ENCODE assay signal across 19 mouse cellular contexts in genomic region chr12:27251521-27251920, GRCm38 (mm10).
"Had no signal": no experiment of that assay in that cellular context is flagged by ENCODE, and none has a peak within 500 bp of the region (broad histone marks: within the 10 kb centered on the region; RNA-seq: fewer than 3 reads in every experiment).

No protein-coding gene starts in this region.

- H3K4me2 ChIP-seq: lung, embryonic 14.5 days; midbrain, embryonic 13.5 days; neural tube, embryonic 13.5 days; neural tube, embryonic 15.5 days; stomach, embryonic 15.5 days had no signal

- DNase-seq: lung, adult 18-20 months; lung, embryonic 14.5 days; lung, postnatal 10 days; lung, postnatal 4 days; retina, postnatal 1 day; right cerebral cortex, adult 18-20 months; right cerebral cortex, postnatal 25 days; right cerebral cortex, postnatal 4 days; spleen, adult 18-20 months; thymus, adult 2 months; thymus, postnatal 25 days; thymus, postnatal 4 days had no signal

- H3K36me3 ChIP-seq: midbrain, embryonic 10.5 days; midbrain, embryonic 13.5 days; neural tube, embryonic 13.5 days; neural tube, embryonic 15.5 days; stomach, embryonic 15.5 days had no signal

- H3K27me3 ChIP-seq: midbrain, embryonic 13.5 days; neural tube, embryonic 13.5 days; neural tube, embryonic 15.5 days; stomach, embryonic 15.5 days had no signal

- H3K27ac ChIP-seq: midbrain, embryonic 10.5 days; midbrain, embryonic 13.5 days; neural tube, embryonic 13.5 days; neural tube, embryonic 15.5 days; stomach, embryonic 15.5 days; stomach, postnatal 0 days had no signal

- H3K4me3 ChIP-seq: midbrain, embryonic 10.5 days; midbrain, embryonic 13.5 days; myocyte; neural tube, embryonic 13.5 days; neural tube, embryonic 15.5 days; stomach, embryonic 15.5 days had no signal

- ATAC-seq: midbrain, embryonic 13.5 days had no signal

- H3K4me1 ChIP-seq: stomach, embryonic 15.5 days had no signal

- H3K9me3 ChIP-seq: midbrain, embryonic 10.5 days; midbrain, embryonic 13.5 days; neural tube, embryonic 13.5 days; neural tube, embryonic 15.5 days; stomach, embryonic 15.5 days had no signal

- H3K9ac ChIP-seq: lung, embryonic 14.5 days; midbrain, embryonic 13.5 days; neural tube, embryonic 13.5 days; neural tube, embryonic 15.5 days; stomach, embryonic 15.5 days had no signal
